Mouse (Mus musculus): ENCODE data around the gene Lcat. TPM values are rescaled to one million over a fixed set of nuclear protein-coding genes. Genes with fewer than 3 reads are reported as not detected.

Gene Lcat
- polyA plus RNA-seq, 1 experiment from 2014 or later = 2.8 TPM

DNA sequence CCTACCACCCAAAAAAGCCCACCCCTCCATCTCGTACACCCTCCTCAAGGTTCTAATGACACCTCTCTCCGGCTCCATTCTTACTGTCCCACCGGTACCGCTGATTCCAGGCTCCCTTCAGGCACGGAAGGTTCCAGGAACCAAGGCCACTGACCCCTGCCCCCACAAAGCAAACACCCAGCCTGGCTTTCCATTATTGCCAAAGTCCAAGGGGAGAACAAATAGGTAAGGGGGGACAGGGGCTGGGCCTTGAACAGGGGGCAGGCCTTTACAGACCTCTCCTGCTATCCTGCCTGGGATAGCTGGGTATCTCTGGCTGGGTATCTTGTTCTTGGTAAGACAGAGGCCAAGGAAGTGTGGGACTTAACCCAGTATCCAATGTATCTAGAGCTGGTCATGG, 640 bp downstream of the Lcat start:
- Histone ChIP-seq H3K4me2 (replicated peaks) (no peak overlapping the region), H3K4me1 (peaks cover 6% of the 10 kb centered on the region), H3K9ac (no peak overlapping the region), H3K27me3 (no peaks in the 10 kb centered on the region), H3K9me3 (replicated peaks) (no peaks in the 10 kb centered on the region), H3K36me3 (peaks cover 75% of the 10 kb centered on the region), H3K4me3 (replicated peaks) (no peak overlapping the region), H3K27ac (replicated peaks) (no peak overlapping the region)
- no peak for ATAC-seq (ENCODE audit: insufficient number of reproducible peaks, low FRiP score, low TSS enrichment, low read depth)
- 90% methylated on average over 5 of the region's 5 CpGs for WGBS

DNA sequence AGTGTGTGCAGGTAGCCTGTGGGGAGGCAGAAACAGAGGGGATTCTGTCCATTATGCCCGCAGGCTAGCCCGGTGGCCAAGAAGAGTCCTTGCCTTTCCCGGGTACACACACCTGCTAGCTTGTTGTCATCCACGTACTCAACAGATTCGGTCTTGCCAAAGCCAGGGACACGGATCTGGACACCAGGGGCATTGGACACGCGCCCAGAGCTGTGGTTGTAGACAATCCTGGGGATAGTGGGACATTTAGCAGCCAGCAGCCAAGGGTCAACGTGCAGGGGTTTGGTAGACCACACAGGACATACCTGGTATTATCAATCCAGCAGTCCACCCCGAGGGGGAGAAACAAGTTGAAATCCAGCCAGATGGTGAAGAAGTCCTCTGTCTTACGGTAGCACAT, 1.2 kb downstream of the Lcat start:
- Histone ChIP-seq H3K27me3 (no peaks in the 10 kb centered on the region), H3K36me3 (peaks cover 70% of the 10 kb centered on the region), H3K27ac (replicated peaks) (no peak overlapping the region), H3K9me3 (replicated peaks) (no peaks in the 10 kb centered on the region), H3K9ac (no peak overlapping the region), H3K4me2 (replicated peaks) (no peak overlapping the region), H3K4me1 (peaks cover 6% of the 10 kb centered on the region), H3K4me3 (replicated peaks) (no peak overlapping the region)
- ATAC-seq (ENCODE audit: insufficient number of reproducible peaks, low FRiP score, low TSS enrichment, low read depth) = no peak
- 90% methylated on average over 11 of the region's 11 CpGs for WGBS

DNA sequence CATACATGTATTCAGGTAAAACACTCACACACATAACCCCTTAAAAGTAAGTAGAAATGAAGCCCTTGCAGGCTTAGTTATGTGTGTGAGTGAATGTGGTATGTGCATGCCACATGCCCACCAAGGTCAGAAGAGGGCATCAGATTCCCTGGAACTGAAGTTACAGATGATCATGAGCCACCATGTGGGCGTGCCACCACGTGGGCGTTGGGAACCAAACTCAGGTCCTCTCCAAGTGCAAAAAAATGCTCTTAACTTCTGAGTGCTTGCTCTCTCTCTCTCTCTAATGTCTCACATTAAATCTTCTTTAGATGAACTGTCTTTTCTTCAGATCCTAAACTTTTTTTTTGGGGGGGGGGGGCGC, 4.9 kb downstream of the Lcat start, which contains the start of gene Psmb10:
Psmb10 (minus strand) TSS at position 139 of the 364 bp plus-strand sequence.
- Histone ChIP-seq H3K36me3 (peaks cover 41% of the 10 kb centered on the region), H3K4me3 (replicated peaks) (peak within 1 kb of the TSS; percentile 87), H3K9ac (peak within 1 kb of the TSS; percentile 71), H3K4me2 (replicated peaks) (peak within 1 kb of the TSS; percentile 94), H3K9me3 (replicated peaks) (no peaks in the 10 kb centered on the region), H3K27ac (replicated peaks) (peak within 1 kb of the TSS; percentile 83), H3K4me1 (peaks cover 17% of the 10 kb centered on the region), H3K27me3 (no peaks in the 10 kb centered on the region)
- 24% methylated on average over 4 of the region's 4 CpGs for WGBS
- ATAC-seq (ENCODE audit: insufficient number of reproducible peaks, low FRiP score, low TSS enrichment, low read depth) = no peak

DNA sequence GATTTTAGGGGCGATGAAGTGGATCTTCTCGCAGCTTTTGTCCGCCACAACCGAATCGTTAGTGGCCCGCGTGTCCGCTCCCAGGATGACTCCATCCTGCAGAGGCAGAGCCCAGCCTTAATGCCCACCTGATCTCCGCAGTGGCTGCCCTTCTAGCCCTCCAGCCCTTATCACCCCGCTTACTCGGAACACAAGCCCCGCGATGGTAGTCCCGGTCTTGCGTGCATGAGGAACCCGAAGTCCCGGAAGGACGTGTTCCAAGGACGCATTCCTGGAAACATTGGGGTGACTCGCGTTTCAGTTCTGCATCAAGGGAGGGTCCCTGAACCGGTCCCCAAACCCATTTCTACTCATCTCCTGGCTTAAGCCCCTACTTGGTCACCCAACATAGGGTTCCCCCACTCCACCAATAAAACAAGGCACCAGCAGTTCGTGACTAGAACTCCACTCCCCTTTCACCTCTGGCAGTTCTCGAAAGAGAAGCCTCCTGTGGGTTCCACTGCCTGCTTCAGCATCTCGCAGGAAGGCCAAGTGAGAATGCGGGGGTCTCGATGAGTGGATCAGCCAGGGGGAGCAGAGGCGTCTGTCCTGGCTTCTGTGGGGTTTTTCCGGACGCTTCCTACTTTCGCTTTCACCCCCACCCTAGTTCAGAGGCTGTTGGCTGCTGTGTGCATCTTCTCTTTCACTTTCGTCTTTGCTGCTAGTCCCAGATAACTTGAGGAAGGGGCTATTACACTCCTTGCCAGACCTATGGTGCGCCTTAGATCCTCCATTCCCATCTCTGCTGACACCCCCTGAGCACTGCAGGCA, 5.5 kb downstream of the Lcat start:
- Histone ChIP-seq H3K27me3 (no peaks in the 10 kb centered on the region), H3K9ac (peak overlapping the region; percentile 71), H3K36me3 (peaks cover 41% of the 10 kb centered on the region), H3K9me3 (replicated peaks) (no peaks in the 10 kb centered on the region), H3K4me3 (replicated peaks) (peak overlapping the region; percentile 87), H3K27ac (replicated peaks) (peak overlapping the region; percentile 83), H3K4me1 (peaks cover 17% of the 10 kb centered on the region), H3K4me2 (replicated peaks) (peak overlapping the region; percentile 94)
- ATAC-seq (ENCODE audit: insufficient number of reproducible peaks, low FRiP score, low TSS enrichment, low read depth) = peak; percentile 8; the same call in 1 of the 2 replicates
- WGBS = under 1% methylated on average over 33 of the region's 33 CpGs

DNA sequence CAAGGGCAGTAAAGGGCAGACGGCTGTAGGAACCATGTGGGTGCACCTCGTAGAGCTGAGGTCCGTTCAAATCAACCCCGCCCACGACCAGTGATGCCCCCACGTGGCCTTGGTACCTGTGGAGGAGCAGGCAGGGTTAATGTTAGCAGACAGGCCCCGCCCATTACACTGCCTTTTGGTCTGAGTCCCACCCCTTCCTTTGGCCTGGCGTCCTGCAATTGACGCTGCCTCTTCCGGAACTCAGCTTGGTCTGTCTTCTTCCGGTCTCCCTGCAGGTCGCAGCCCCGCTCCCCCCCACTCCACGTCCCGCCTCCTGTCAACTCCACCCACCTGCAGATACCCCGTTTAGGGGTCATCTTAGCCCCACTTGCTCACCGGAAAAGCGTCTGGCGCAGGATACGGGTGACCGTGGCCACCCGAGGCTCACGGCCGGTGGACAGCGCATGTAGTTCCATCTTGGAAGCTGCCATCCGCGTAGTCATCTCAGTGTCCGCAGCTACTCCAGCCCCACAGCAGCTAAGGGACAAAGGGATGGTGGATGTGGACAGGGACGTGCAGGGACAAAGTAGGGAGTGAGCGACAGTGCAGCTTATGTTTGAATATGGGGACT, 6.2 kb downstream of the Lcat start:
- Histone ChIP-seq H3K9ac (peak overlapping the region; percentile 71), H3K4me1 (peaks cover 17% of the 10 kb centered on the region), H3K27ac (replicated peaks) (peak overlapping the region; percentile 83), H3K4me2 (replicated peaks) (peak overlapping the region; percentile 94), H3K4me3 (replicated peaks) (peak overlapping the region; percentile 87), H3K9me3 (replicated peaks) (no peaks in the 10 kb centered on the region), H3K27me3 (no peaks in the 10 kb centered on the region), H3K36me3 (peaks cover 41% of the 10 kb centered on the region)
- WGBS = under 1% methylated on average over 30 of the region's 30 CpGs
- peak; percentile 71 for ATAC-seq (ENCODE audit: insufficient number of reproducible peaks, low FRiP score, low TSS enrichment, low read depth)

DNA sequence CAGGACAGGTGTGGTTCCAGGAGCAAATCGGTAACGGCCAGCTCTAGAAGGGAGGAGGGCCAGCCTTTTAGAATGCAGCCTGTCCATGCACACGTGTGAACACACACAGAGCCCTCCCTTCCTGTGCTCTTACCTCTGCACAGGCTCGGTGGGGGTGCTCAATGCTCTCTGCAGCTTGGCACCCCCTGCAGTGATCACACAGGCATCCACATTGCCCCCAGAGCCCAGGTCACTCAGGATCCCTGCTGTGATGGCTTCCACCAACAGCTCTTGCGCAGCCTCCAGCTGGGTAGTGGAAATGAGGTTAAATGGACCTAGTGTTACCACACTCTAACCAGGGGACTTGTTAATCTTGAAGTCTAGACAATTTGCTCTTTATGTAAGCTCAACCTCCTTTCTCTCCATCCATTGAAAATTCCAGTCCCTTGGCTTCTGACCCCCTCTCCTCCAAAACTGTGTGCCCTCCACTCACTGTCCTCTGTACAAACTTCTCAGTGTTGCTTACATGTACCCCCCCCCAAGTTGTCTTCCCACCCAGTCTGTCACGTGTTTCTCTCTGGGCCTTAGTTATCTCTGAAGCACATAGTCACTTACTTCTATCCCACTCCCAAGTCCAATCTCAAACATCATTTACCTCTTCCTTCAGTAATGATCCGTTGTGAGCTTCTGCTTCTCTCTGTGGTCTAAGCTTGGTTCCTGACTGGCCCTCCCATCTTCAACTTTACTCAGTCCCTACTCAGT, 7.1 kb downstream of the Lcat start:
- Histone ChIP-seq H3K4me2 (replicated peaks) (peak overlapping the region; percentile 94), H3K4me1 (peaks cover 17% of the 10 kb centered on the region), H3K27me3 (no peaks in the 10 kb centered on the region), H3K27ac (replicated peaks) (0 out of 2 replicates have a peak overlapping the region, but pooled peaks have one; percentile 83), H3K9ac (0 out of 2 replicates have a peak overlapping the region, but pooled peaks have one; percentile 71), H3K9me3 (replicated peaks) (no peaks in the 10 kb centered on the region), H3K36me3 (peaks cover 41% of the 10 kb centered on the region), H3K4me3 (replicated peaks) (peak overlapping the region; percentile 87)
- no peak for ATAC-seq (ENCODE audit: insufficient number of reproducible peaks, low FRiP score, low TSS enrichment, low read depth)
- WGBS = 30% methylated on average over 7 of the region's 7 CpGs

DNA sequence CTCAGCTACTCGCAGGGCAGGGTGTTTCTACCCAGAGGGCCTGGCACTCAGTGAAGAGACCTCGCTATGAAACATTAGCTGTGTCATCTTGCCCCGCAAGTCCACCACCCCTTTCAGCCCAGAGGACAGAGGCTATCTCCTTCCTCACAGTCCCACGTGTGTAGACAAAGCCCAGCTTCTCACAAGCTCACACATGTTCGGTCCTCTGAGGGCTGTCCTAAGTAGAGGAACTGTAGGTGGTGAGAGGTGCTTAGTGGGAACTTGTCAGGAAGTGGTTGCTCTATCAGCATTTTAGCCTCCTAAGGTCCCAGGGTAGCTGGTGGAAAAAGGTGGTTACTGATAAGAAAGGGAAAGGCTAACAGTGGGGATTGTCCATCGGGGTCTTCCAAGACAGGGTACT, 8.1 kb downstream of the Lcat start:
- no peaks in the 10 kb centered on the region for H3K27me3 ChIP-seq
- H3K9ac ChIP-seq = no peak overlapping the region
- WGBS = 66% methylated on average over 6 of the region's 6 CpGs
- ATAC-seq (ENCODE audit: insufficient number of reproducible peaks, low FRiP score, low TSS enrichment, low read depth) = no peak
- no peak overlapping the region for H3K27ac ChIP-seq (replicated peaks)
- peaks cover 38% of the 10 kb centered on the region for H3K36me3 ChIP-seq
- H3K4me2 ChIP-seq (replicated peaks) = no peak overlapping the region
- no peak overlapping the region for H3K4me3 ChIP-seq (replicated peaks)
- H3K4me1 ChIP-seq = peaks cover 20% of the 10 kb centered on the region
- H3K9me3 ChIP-seq (replicated peaks) = no peaks in the 10 kb centered on the region

DNA sequence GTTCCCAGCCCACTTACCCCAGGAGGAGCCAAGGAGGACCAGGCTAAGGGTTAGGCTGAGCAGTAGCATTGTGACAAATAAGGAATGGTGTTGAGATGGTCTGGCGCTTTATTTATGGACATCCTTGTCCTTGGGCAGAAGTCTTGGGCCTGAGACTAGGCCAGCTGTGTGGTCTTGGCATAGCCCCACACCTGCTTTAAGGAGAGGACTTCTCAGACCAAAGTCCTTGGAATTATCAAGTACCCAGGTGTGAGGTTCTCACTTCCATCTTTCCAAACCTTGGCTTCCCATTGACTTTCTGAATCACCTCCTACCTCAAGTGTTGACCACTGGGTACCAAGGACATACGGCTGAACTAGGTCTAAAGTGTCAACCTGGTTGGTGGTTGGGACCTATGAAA, 9.4 kb downstream of the Lcat start, which contains the start of gene Ctrl:
Ctrl (minus strand) TSS at position 101 of the 400 bp plus-strand sequence.
- WGBS = 100% methylated on average over 2 of the region's 2 CpGs
- peaks cover 20% of the 10 kb centered on the region for H3K4me1 ChIP-seq
- no peak for ATAC-seq (ENCODE audit: insufficient number of reproducible peaks, low FRiP score, low TSS enrichment, low read depth)
- H3K4me3 ChIP-seq (replicated peaks) = no peak within 1 kb of the TSS
- H3K27ac ChIP-seq (replicated peaks) = no peak within 1 kb of the TSS
- no peak within 1 kb of the TSS for H3K4me2 ChIP-seq (replicated peaks)
- H3K9me3 ChIP-seq (replicated peaks) = no peaks in the 10 kb centered on the region
- H3K36me3 ChIP-seq = peaks cover 34% of the 10 kb centered on the region
- H3K27me3 ChIP-seq = no peaks in the 10 kb centered on the region
- H3K9ac ChIP-seq = no peak within 1 kb of the TSS

DNA sequence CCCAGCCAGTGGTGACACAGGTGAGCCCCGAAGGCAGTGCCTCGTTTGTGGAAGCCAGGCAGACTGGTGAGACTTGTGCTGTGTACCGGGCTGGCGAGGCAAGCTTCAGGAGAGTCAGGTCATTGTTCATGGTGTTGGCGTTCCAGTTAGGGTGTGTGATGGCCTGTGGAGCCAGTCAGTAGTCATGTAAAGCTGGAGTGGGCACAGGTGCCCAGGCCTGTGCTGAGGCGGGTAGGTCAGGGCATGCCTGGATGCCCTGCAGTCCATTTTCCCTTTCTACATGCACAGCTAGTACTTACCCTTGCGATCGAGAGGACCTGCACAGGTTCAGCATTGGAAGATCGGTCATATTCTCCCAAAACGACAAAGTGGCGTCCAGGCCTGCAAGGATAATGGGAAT, 10.7 kb downstream of the Lcat start:
- no peak for ATAC-seq (ENCODE audit: insufficient number of reproducible peaks, low FRiP score, low TSS enrichment, low read depth)
- H3K9me3 ChIP-seq (replicated peaks) = no peaks in the 10 kb centered on the region
- no peak overlapping the region for H3K4me3 ChIP-seq (replicated peaks)
- no peaks in the 10 kb centered on the region for H3K27me3 ChIP-seq
- peaks cover 34% of the 10 kb centered on the region for H3K36me3 ChIP-seq
- peaks cover 13% of the 10 kb centered on the region for H3K4me1 ChIP-seq
- 91% methylated on average over 11 of the region's 11 CpGs for WGBS
- no peak overlapping the region for H3K4me2 ChIP-seq (replicated peaks)
- H3K27ac ChIP-seq (replicated peaks) = no peak overlapping the region
- no peak overlapping the region for H3K9ac ChIP-seq

DNA sequence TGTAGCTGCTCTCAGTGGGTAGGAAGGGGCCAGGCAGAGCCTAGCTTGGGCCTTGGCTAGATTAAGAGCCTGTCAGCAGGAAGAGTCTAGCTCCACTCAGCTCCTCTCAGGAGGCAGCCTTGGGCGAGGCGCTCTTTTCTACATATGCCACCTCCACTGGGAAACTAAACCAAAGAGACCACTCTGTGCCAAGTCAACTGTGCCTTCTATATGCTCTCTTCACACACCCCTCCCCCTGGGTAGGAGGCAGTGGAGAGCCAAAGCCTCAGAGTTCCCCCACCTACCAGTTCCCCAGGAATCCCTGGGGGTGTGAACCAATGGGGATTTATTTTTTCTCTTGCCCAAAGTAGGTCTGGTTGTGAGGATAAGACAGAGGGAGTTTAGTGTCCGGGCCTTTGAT, 11.9 kb downstream of the Lcat start:
- Histone ChIP-seq H3K9ac (no peak overlapping the region), H3K4me3 (replicated peaks) (no peak overlapping the region), H3K4me1 (peaks cover 10% of the 10 kb centered on the region), H3K27me3 (no peaks in the 10 kb centered on the region), H3K9me3 (replicated peaks) (no peaks in the 10 kb centered on the region), H3K4me2 (replicated peaks) (no peak overlapping the region), H3K27ac (replicated peaks) (no peak overlapping the region), H3K36me3 (peaks cover 43% of the 10 kb centered on the region)
- 96% methylated on average over 3 of the region's 3 CpGs for WGBS
- ATAC-seq (ENCODE audit: insufficient number of reproducible peaks, low FRiP score, low TSS enrichment, low read depth) = no peak

DNA sequence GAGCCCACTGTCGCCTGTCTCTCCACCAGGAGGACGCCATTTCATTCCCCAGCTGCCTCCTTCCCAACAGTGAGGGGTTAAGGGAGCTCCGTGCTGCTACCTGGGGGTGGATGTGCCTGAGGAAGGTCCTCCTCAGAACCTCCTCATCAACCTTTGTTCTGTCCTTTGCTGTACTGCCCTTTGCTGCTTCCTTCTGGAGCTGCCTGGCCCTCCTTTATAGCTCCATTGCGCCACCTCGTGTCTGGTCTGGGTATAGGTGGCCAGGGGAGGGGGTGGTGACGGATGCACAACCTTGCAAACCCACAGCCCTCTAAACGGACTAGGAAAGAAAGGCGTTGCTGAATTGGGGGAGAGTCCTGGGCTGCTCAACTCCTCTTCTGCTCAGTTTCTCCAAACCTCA, 12.6 kb downstream of the Lcat start:
- no peaks in the 10 kb centered on the region for H3K9me3 ChIP-seq (replicated peaks)
- peaks cover 45% of the 10 kb centered on the region for H3K36me3 ChIP-seq
- H3K27me3 ChIP-seq = no peaks in the 10 kb centered on the region
- no peak overlapping the region for H3K4me3 ChIP-seq (replicated peaks)
- 0 out of 2 replicates have a peak, but pooled peaks have one; percentile 12 for ATAC-seq (ENCODE audit: insufficient number of reproducible peaks, low FRiP score, low TSS enrichment, low read depth)
- WGBS = 18% methylated on average over 8 of the region's 8 CpGs
- no peak overlapping the region; the same call in 1 of the 2 replicates for H3K9ac ChIP-seq
- H3K4me2 ChIP-seq (replicated peaks) = no peak overlapping the region
- peaks cover 3% of the 10 kb centered on the region; the same call in 1 of the 2 replicates for H3K4me1 ChIP-seq
- no peak overlapping the region for H3K27ac ChIP-seq (replicated peaks)

Data from embryonic facial prominence, embryonic 15.5 days (tissue).